Mouse (Mus musculus) embryonic fibroblast, embryonic 13.5 days (primary cell): ENCODE measurements around the gene Rfc4.

Experiments used
- CTCF ChIP-seq: IDR thresholded peaks from 2 replicates; pipeline ENCODE4 v1.5.1; 2011; ENCODE audit warnings: mild to moderate bottlenecking, control low read depth, low read length, moderate library complexity, borderline replicate concordance; ENCODE audit not compliant: insufficient read depth
- POLR2A ChIP-seq: IDR thresholded peaks from 2 replicates; pipeline ENCODE4 v1.6.1; 2011; ENCODE audit warnings: low read depth, mild to moderate bottlenecking, control low read depth, low read length, moderate library complexity

- TF ChIP-seq CTCF (no peak), POLR2A (no peak)
Observed at GRCm38 (mm10) chr16:23109350-23110280, 17.9 kb downstream of the Rfc4 start.
